Mouse (Mus musculus): ENCODE data around the gene Prl2c5.
"Not testable (repeated sequence)": the region's sequence is repeated elsewhere in the genome, so short reads cannot be mapped to it uniquely, and the experiment has no call there.

DNA sequence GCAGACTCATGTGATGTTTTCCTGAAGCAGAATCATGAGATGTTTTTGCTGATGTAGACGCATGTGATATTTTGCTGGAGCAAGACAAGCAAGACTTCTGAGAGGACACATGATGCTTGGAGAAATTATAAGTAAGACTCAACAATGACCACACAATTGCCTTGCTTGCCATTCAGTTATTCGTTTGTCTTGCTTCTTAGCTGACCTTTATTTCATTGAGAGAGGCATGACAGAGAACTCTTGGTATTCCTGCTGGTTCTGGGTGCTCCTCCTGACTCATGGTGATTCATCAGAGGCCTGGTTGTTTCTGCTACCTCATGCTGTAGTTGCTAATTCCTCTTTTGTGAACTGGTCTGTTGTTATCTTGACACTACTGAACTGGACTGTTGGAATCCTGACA is 13.9 kb upstream of the Prl2c5 start:
- not testable (repeated sequence) for TF ChIP-seq CTCF (IDR thresholded peaks at IDR 0.05; ENCODE audit: borderline replicate concordance, control insufficient read depth, extremely low read depth, insufficient read depth, low read length, poor library complexity); POLR2A (IDR thresholded peaks at IDR 0.05; ENCODE audit: control insufficient read depth, extremely low read depth, insufficient read depth, low read length, poor library complexity)
